Mouse (Mus musculus): ENCODE results near the gene Myoz2. TPM values are rescaled to one million over a fixed set of nuclear protein-coding genes. Genes with fewer than 3 reads are reported as not detected.
A peak's percentile ranks its signal among the peaks of the same experiment; 100 is the strongest.

Gene Myoz2
- polyA plus RNA-seq, 1 experiment from 2014 or later, result 1.1 TPM

DNA sequence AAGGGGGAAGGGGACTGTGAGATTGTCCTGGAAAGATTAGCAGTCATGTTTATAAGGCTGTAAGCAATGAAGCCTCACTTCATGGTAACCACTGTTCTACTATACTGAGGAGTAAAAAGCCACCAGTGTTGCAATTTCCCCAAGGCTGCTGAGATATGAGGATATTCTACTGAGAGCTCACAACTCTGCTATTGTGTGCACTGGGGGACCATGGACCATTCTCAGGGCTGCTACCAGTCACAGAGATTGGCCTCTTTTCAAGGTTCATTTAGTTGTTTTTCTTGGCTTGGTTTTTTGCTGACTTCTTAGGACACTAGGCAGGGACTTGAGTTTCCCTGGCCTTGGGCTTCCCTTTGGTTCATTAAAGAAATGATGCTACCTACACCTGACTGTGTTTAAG lies 38.5 kb upstream of the Myoz2 start:
- H3K4me2 ChIP-seq (replicated peaks; ENCODE audit: low read depth), result no peak overlapping the region
- H3K36me3 ChIP-seq (ENCODE audit: control insufficient read depth, insufficient read depth, low read length), result no peaks in the 10 kb centered on the region
- no peak overlapping the region for H3K4me3 ChIP-seq (ENCODE audit: low read depth, low read length)
- no peak overlapping the region for H3K9ac ChIP-seq (ENCODE audit: low read length)
- H3K9me3 ChIP-seq (ENCODE audit: control insufficient read depth, low read length), result no peaks in the 10 kb centered on the region
- TF ChIP-seq EP300 (optimal IDR thresholded peaks at IDR 0.05) (no peak), CTCF (IDR thresholded peaks at IDR 0.05; ENCODE audit: low read depth) (no peak)
- H3K27me3 ChIP-seq (ENCODE audit: control insufficient read depth, insufficient read depth, low read length), result no peaks in the 10 kb centered on the region
- no peak for DNase-seq (ENCODE audit: low spot score)
- no peak for ATAC-seq (ENCODE audit: low FRiP score, low TSS enrichment)
- H3K4me1 ChIP-seq (replicated peaks; ENCODE audit: control insufficient read depth, insufficient read depth), result no peaks in the 10 kb centered on the region
- H3K27ac ChIP-seq (replicated peaks), result peak overlapping the region; percentile 61

DNA sequence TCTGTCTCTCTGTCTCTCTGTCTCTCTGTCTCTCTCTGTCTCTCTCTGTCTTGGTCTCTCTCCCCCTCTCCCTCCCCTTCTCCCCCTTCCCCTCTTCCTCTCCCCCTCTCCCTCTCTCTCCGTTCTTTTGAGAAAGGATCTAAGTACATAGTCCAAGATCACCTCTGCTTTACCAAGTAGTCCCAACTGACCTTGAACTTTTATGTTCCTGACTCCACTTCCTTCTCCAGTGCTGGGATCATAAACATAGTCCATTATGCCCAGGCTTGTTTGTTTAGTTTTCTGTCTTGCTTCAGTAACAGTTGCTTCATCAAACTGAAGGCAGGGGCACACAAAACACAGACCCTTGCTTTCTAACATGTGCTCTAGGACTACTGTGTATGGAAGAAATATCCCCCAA lies 37.7 kb upstream of the Myoz2 start:
- H3K4me2 ChIP-seq (replicated peaks; ENCODE audit: low read depth), result no peak overlapping the region
- peak overlapping the region; percentile 61 for H3K27ac ChIP-seq (replicated peaks)
- no peaks in the 10 kb centered on the region for H3K36me3 ChIP-seq (ENCODE audit: control insufficient read depth, insufficient read depth, low read length)
- H3K9ac ChIP-seq (ENCODE audit: low read length), result no peak overlapping the region
- no peaks in the 10 kb centered on the region for H3K4me1 ChIP-seq (replicated peaks; ENCODE audit: control insufficient read depth, insufficient read depth)
- no peak for DNase-seq (ENCODE audit: low spot score)
- H3K27me3 ChIP-seq (ENCODE audit: control insufficient read depth, insufficient read depth, low read length), result no peaks in the 10 kb centered on the region
- no peak for ATAC-seq (ENCODE audit: low FRiP score, low TSS enrichment)
- WGBS, result no CpG with 5 or more reads among the region's 1 CpGs
- H3K9me3 ChIP-seq (ENCODE audit: control insufficient read depth, low read length), result no peaks in the 10 kb centered on the region
- no peak overlapping the region for H3K4me3 ChIP-seq (ENCODE audit: low read depth, low read length)
- no peak for TF ChIP-seq EP300 (optimal IDR thresholded peaks at IDR 0.05)
- no peak for TF ChIP-seq CTCF (IDR thresholded peaks at IDR 0.05; ENCODE audit: low read depth)

DNA sequence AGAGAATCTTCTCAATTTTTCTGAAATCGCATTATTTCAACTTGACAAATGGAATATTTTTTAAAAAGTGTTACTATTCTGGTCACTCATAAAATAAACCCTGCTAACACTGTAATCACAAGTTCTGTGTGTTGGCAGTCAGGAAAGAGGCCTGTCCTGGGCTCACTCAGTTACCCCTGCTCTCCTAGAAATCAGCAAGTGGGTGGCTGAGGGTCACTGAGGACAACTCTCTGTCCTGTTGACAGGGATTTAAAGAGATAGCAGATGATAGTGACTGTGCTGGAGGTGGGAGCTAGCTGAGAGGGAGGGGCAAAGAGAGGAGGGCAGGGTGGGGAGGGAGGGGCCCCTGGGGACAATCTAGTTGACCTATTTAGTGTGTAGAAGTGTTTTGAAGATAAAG lies 36.2 kb upstream of the Myoz2 start:
- WGBS, result 74% methylated on average over 1 of the region's 1 CpGs
- H3K27me3 ChIP-seq (ENCODE audit: control insufficient read depth, insufficient read depth, low read length), result no peaks in the 10 kb centered on the region
- TF ChIP-seq CTCF (IDR thresholded peaks at IDR 0.05; ENCODE audit: low read depth) (no peak), EP300 (optimal IDR thresholded peaks at IDR 0.05) (no peak)

DNA sequence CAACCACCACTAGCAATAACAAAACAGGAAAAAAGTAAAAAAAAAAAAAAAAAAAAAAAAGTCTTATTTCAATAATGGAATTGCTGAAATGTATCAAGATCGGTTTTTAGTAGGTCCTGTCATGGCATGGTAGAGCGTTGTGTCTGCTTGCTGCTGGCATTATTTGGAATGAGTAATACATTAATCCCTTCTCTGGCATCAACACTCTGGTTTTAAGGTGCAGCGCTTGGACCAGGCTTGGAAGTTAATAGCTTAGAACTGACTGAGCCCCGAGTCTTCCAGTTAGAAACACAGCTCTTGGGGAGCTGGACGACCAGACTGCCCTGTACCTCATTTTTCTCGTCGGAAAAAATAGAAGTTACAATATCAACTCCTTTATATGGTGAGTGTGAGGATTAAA lies 32.0 kb upstream of the Myoz2 start:
- Histone ChIP-seq H3K27me3 (ENCODE audit: control insufficient read depth, insufficient read depth, low read length) (no peaks in the 10 kb centered on the region), H3K9ac (ENCODE audit: low read length) (no peak overlapping the region), H3K27ac (replicated peaks) (peak overlapping the region; percentile 49; the same call in 1 of the 2 replicates), H3K4me1 (replicated peaks; ENCODE audit: control insufficient read depth, insufficient read depth) (no peaks in the 10 kb centered on the region; the same call in 1 of the 2 replicates), H3K4me3 (ENCODE audit: low read depth, low read length) (no peak overlapping the region), H3K36me3 (ENCODE audit: control insufficient read depth, insufficient read depth, low read length) (no peaks in the 10 kb centered on the region), H3K9me3 (ENCODE audit: control insufficient read depth, low read length) (no peaks in the 10 kb centered on the region), H3K4me2 (replicated peaks; ENCODE audit: low read depth) (no peak overlapping the region)
- no peak for ATAC-seq (ENCODE audit: low FRiP score, low TSS enrichment)
- TF ChIP-seq CTCF (IDR thresholded peaks at IDR 0.05; ENCODE audit: low read depth) (no peak), EP300 (optimal IDR thresholded peaks at IDR 0.05) (peak; percentile 68)
- WGBS, result 67% methylated on average over 7 of the region's 7 CpGs
- no peak for DNase-seq (ENCODE audit: low spot score)

More for the DNA sequence above, 36.2 kb upstream of the Myoz2 start:
- Histone ChIP-seq H3K36me3 (ENCODE audit: control insufficient read depth, insufficient read depth, low read length) (no peaks in the 10 kb centered on the region), H3K9me3 (ENCODE audit: control insufficient read depth, low read length) (no peaks in the 10 kb centered on the region), H3K4me2 (replicated peaks; ENCODE audit: low read depth) (no peak overlapping the region), H3K4me1 (replicated peaks; ENCODE audit: control insufficient read depth, insufficient read depth) (no peaks in the 10 kb centered on the region), H3K4me3 (ENCODE audit: low read depth, low read length) (no peak overlapping the region), H3K27ac (replicated peaks) (peak overlapping the region; percentile 61; the same call in 1 of the 2 replicates), H3K9ac (ENCODE audit: low read length) (no peak overlapping the region)
- no peak for DNase-seq (ENCODE audit: low spot score)
- no peak for ATAC-seq (ENCODE audit: low FRiP score, low TSS enrichment)

DNA sequence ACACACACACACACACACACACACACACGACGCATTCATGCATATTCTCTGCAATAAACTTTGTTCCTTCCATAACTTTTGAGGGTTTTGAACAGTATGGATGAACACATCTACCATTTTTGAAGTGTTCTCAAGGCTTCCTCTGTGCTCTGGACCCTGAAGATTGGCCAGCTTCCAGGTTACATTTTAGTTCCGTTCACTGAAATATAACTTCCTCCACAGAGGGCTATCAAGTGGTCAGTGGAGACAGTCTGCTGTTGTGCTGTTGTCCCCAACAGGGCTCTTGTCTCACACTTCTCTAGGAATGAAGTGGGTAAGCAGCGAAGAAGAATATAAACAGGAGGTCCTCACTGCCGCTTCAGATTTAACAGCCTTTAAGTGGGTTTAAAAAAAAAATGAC lies 30.7 kb upstream of the Myoz2 start:
- H3K9me3 ChIP-seq (ENCODE audit: control insufficient read depth, low read length), result no peaks in the 10 kb centered on the region
- TF ChIP-seq CTCF (IDR thresholded peaks at IDR 0.05; ENCODE audit: low read depth) (no peak), EP300 (optimal IDR thresholded peaks at IDR 0.05) (no peak)
- H3K4me1 ChIP-seq (replicated peaks; ENCODE audit: control insufficient read depth, insufficient read depth), result no peaks in the 10 kb centered on the region; the same call in 1 of the 2 replicates
- no peak overlapping the region for H3K4me2 ChIP-seq (replicated peaks; ENCODE audit: low read depth)
- no peak overlapping the region for H3K9ac ChIP-seq (ENCODE audit: low read length)
- 51% methylated on average over 5 of the region's 5 CpGs for WGBS
- H3K36me3 ChIP-seq (ENCODE audit: control insufficient read depth, insufficient read depth, low read length), result no peaks in the 10 kb centered on the region
- H3K27ac ChIP-seq (replicated peaks), result no peak overlapping the region
- ATAC-seq (ENCODE audit: low FRiP score, low TSS enrichment), result no peak
- no peak overlapping the region for H3K4me3 ChIP-seq (ENCODE audit: low read depth, low read length)
- H3K27me3 ChIP-seq (ENCODE audit: control insufficient read depth, insufficient read depth, low read length), result no peaks in the 10 kb centered on the region
- no peak for DNase-seq (ENCODE audit: low spot score)

DNA sequence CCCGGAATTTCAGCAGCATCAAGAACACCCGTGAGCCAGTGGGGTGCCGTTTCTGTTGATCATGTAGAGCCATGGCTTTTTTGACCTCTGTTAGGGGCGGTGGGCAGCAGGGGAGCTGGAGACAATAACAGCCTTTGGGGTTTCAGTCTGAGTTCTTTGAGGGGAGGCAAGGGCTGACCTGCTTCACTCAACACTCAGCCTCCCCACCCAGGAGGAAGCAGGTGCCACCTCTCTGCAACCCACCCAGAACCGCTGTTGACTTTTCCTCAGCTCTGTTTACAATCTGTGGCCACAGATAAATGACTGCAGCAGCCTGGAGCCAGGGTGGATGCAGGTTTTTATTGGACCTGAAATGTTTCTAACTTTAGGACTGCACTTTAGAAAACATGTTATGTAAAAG lies 29.4 kb upstream of the Myoz2 start:
- H3K4me2 ChIP-seq (replicated peaks; ENCODE audit: low read depth), result no peak overlapping the region
- H3K36me3 ChIP-seq (ENCODE audit: control insufficient read depth, insufficient read depth, low read length), result no peaks in the 10 kb centered on the region
- peak; percentile 72 for DNase-seq (ENCODE audit: low spot score)
- no peaks in the 10 kb centered on the region for H3K27me3 ChIP-seq (ENCODE audit: control insufficient read depth, insufficient read depth, low read length)
- H3K27ac ChIP-seq (replicated peaks), result peak overlapping the region; percentile 74; the same call in 1 of the 2 replicates
- no peak overlapping the region for H3K9ac ChIP-seq (ENCODE audit: low read length)
- no peak overlapping the region for H3K4me3 ChIP-seq (ENCODE audit: low read depth, low read length)
- WGBS, result 24% methylated on average over 5 of the region's 5 CpGs
- H3K9me3 ChIP-seq (ENCODE audit: control insufficient read depth, low read length), result no peaks in the 10 kb centered on the region
- TF ChIP-seq EP300 (optimal IDR thresholded peaks at IDR 0.05) (no peak), CTCF (IDR thresholded peaks at IDR 0.05; ENCODE audit: low read depth) (no peak)
- H3K4me1 ChIP-seq (replicated peaks; ENCODE audit: control insufficient read depth, insufficient read depth), result no peaks in the 10 kb centered on the region; the same call in 1 of the 2 replicates
- ATAC-seq (ENCODE audit: low FRiP score, low TSS enrichment), result peak; percentile 79
